Mouse (Mus musculus) bone marrow, adult 2 months (tissue): ENCODE results near the gene Gpr33. TPM values are rescaled to one million over a fixed set of nuclear protein-coding genes. Genes with fewer than 3 reads are reported as not detected.

ENCODE experiments used
- H3K27ac ChIP-seq: fragments of 200-500 bp; 2 replicates; pipeline ENCODE4 v1.5.1; 2012; ENCODE audit warnings: low read depth, mild to moderate bottlenecking, control low read depth, inconsistent platforms, low read length; ENCODE audit not compliant: control insufficient read depth, poor library complexity, insufficient read depth
- H3K4me1 ChIP-seq: fragments of 200-500 bp; 2 replicates; pipeline ENCODE4 v1.6.1; 2011; ENCODE audit warnings: low read length; ENCODE audit not compliant: control insufficient read depth, insufficient read depth
- H3K4me3 ChIP-seq: fragments of 200-500 bp; replicated peaks from 2 replicates; pipeline ENCODE3; 2011; ENCODE audit warnings: mild to moderate bottlenecking, low read depth, low read length, control low read depth; ENCODE audit not compliant: control insufficient read depth
- CTCF ChIP-seq: fragments of 200-500 bp; IDR thresholded peaks from 2 replicates; pipeline ENCODE4 v1.5.1; 2011; ENCODE audit warnings: low read length, control low read depth; ENCODE audit not compliant: control insufficient read depth, insufficient read depth
- POLR2A ChIP-seq: fragments of 200-500 bp; IDR thresholded peaks from 2 replicates; pipeline ENCODE4 v1.6.1; 2011; ENCODE audit warnings: low read depth, mild to moderate bottlenecking, control low read depth, low read length, borderline replicate concordance; ENCODE audit not compliant: control insufficient read depth
- WGBS: fragments of 180-500 bp; shearing (Covaris S2); methylation state at CpG from one replicate; pipeline ENCODE4 v1.1.7; 2018; 5-methylcytosine and 5-hydroxymethylcytosine counted together
- polyA plus RNA-seq: library from polyadenylated mRNA; stranded (reverse); fragments of >200 nt; gene quantifications from 2 replicates; pipeline ENCODE4 v1.2.4, GENCODE M21; 2011; ENCODE audit warnings: low replicate concordance; ENCODE audit not compliant: missing spikeins, insufficient read depth, insufficient read length

The Gpr33 gene
- polyA plus RNA-seq, 1 experiment = not detected

GRCm38 (mm10) chr12:52013274-52013673 is 14.6 kb downstream of the Gpr33 start:
- Histone ChIP-seq H3K4me3 (no peak overlapping the region), H3K27ac (no peak overlapping the region), H3K4me1 (no peaks in the 10 kb centered on the region)
- 46% methylated on average over 9 of the region's 9 CpGs for WGBS
- no peak for TF ChIP-seq CTCF

GRCm38 (mm10) chr12:52012159-52012558 is 15.7 kb downstream of the Gpr33 start:
- Histone ChIP-seq H3K27ac (no peak overlapping the region), H3K4me3 (no peak overlapping the region), H3K4me1 (no peaks in the 10 kb centered on the region)
- no peak for TF ChIP-seq CTCF
- no peak for TF ChIP-seq POLR2A
- WGBS = 77% methylated on average over 8 of the region's 8 CpGs

- WGBS = 54% methylated on average over 2 of the region's 2 CpGs
- Histone ChIP-seq H3K4me1 (no peaks in the 10 kb centered on the region), H3K27ac (no peak overlapping the region), H3K4me3 (no peak overlapping the region)
- no peak for TF ChIP-seq POLR2A
- no peak for TF ChIP-seq CTCF
Measured at GRCm38 (mm10) chr12:52010630-52010961, 17.3 kb downstream of the Gpr33 start.

- no peaks in the 10 kb centered on the region for H3K4me1 ChIP-seq
- 71% methylated on average over 15 of the region's 15 CpGs for WGBS
Measured at GRCm38 (mm10) chr12:52009928-52010629, 17.8 kb downstream of the Gpr33 start.

GRCm38 (mm10) chr12:52006633-52006994 is 21.2 kb downstream of the Gpr33 start:
- TF ChIP-seq POLR2A (no peak), CTCF (no peak)
- H3K27ac ChIP-seq = no peak overlapping the region
- H3K4me3 ChIP-seq = peak overlapping the region; percentile 98
- H3K4me1 ChIP-seq = no peaks in the 10 kb centered on the region
- 27% methylated on average over 5 of the region's 5 CpGs for WGBS

More at GRCm38 (mm10) chr12:52009928-52010629, 17.8 kb downstream of the Gpr33 start:
- H3K27ac ChIP-seq = no peak overlapping the region
- TF ChIP-seq CTCF (no peak), POLR2A (no peak)
- no peak overlapping the region for H3K4me3 ChIP-seq

- Histone ChIP-seq H3K4me3 (peak within 1 kb of the TSS; percentile 98), H3K27ac (peak within 1 kb of the TSS; percentile 35; the same call in 1 of the 2 replicates), H3K4me1 (no peaks in the 10 kb centered on the region)
- WGBS = 2% methylated on average over 46 of the region's 46 CpGs
- TF ChIP-seq POLR2A (peak; percentile 96), CTCF (no peak)
Measured at GRCm38 (mm10) chr12:52005877-52006632, 21.8 kb downstream of the Gpr33 start, which contains the start of gene Dtd2. TSS of gene Dtd2 (minus strand) at chr12:52006501.

GRCm38 (mm10) chr12:52002746-52003145 is 25.1 kb downstream of the Gpr33 start:
- WGBS = 70% methylated on average over 3 of the region's 3 CpGs
- no peaks in the 10 kb centered on the region for H3K4me1 ChIP-seq
- no peak overlapping the region for H3K4me3 ChIP-seq
- TF ChIP-seq CTCF = no peak
- TF ChIP-seq POLR2A = no peak
- H3K27ac ChIP-seq = no peak overlapping the region

GRCm38 (mm10) chr12:52001544-52001943 is 26.3 kb downstream of the Gpr33 start:
- Histone ChIP-seq H3K4me1 (no peaks in the 10 kb centered on the region), H3K27ac (no peak overlapping the region), H3K4me3 (no peak overlapping the region)
- 12% methylated on average over 4 of the region's 4 CpGs for WGBS
- TF ChIP-seq POLR2A (no peak), CTCF (no peak)
